Mouse (Mus musculus): ENCODE measurements around the gene Tmem127.

DNA sequence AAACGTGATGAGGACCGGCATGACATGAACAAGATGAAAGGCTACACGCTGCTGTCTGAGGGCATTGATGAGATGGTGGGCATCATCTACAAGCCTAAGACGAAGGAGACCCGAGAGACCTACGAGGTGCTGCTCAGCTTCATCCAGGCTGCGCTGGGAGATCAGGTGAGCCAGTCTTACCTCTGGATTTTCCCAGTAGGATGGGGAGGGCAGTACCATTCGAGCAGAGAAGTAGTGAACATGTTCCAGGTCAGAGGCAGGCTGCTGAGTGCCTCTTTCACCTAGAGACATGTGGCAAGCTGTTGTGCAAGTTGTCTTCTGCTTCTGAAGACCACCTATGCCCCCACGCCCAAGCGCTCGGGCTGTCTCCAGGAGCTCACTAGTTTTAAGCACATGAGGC lies 37.0 kb upstream of the Tmem127 start:
- TF ChIP-seq CTCF (IDR thresholded peaks at IDR 0.05) (no peak), EP300 (IDR thresholded peaks at IDR 0.05; ENCODE audit: insufficient read depth, low read depth, low read length) (no peak)

Data from heart, adult 2 months (tissue).